Mouse (Mus musculus): ENCODE data around the gene Gm9195. TPM values are rescaled to one million over a fixed set of nuclear protein-coding genes. Genes with fewer than 3 reads are reported as not detected.

Gm9195 gene
- polyA plus RNA-seq (2015; fragmentation: Nextera tagmentation; extraction: Ambion mirVana), result not detected in 2 replicates

DNA sequence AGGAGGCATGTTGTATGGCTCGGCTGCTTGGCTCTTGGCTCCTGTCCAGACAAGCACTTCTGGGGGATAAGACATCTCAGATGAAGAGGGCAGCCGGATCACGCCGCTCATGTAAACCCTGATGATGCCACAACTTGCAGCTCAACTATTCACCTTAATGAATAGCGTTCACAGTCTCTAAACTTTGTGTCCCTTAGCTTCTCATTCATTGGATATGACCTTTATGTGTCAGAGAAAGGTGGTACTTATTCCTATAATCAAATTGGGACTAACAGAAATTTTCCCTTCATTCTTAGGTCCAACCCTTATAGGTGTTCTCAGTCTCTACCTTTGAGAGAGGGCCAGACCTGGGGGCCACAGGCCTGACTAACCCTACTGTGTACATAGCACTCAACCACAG is at the start of gene Gm9195:
Gene Gm9195, minus strand, starts transcription at position 101 of the 400 bp plus-strand sequence.
- Histone ChIP-seq H3K9ac (no peak within 1 kb of the TSS), H3K27me3 (replicated peaks) (peaks cover 5% of the 10 kb centered on the region; the same call in 1 of the 2 replicates), H3K36me3 (no peaks in the 10 kb centered on the region), H3K9me3 (no peaks in the 10 kb centered on the region), H3K4me3 (no peak within 1 kb of the TSS), H3K27ac (replicated peaks) (no peak within 1 kb of the TSS), H3K4me2 (no peak within 1 kb of the TSS), H3K4me1 (no peaks in the 10 kb centered on the region)
- ATAC-seq (ENCODE audit: extremely low read depth, insufficient number of reproducible peaks, low FRiP score, low TSS enrichment), result no peak
- WGBS, result 46% methylated on average over 5 of the region's 5 CpGs

DNA sequence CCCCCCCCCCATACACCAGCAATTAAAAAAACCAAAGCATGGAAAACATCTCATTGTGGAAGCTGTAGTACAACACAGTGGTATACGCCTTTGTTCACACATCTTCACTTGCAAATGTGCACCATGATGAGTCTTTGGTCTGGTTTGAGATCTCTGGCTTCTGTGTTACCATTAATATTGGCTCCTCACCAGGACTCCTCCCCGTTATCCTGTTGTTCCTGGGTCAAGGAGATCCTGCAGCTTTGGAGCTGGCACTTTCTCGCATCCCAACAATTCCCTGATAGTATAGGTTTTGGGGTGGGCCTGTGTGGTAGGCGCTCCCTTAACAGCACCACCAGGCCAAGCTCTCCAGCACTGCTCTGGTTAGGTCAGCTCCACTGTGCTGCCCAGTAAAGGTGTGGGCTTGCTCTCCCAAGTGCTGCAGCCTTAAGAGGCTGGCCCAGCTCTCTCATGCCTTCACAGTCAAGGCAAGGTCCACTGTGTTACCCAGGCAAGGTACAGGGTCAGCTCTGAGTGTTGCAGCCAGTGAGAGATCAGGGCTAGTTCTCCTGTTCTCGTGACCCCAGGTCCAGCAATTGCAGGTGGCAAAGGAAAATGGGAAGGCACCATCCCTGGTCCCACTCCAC is 44.9 kb upstream of the Gm9195 start:
- Histone ChIP-seq H3K4me3 (no peak overlapping the region), H3K36me3 (peaks cover 33% of the 10 kb centered on the region), H3K27me3 (replicated peaks) (peaks cover 30% of the 10 kb centered on the region), H3K27ac (replicated peaks) (no peak overlapping the region), H3K4me1 (peaks cover 13% of the 10 kb centered on the region), H3K9ac (no peak overlapping the region), H3K9me3 (no peaks in the 10 kb centered on the region), H3K4me2 (no peak overlapping the region)
- 83% methylated on average over 5 of the region's 5 CpGs for whole genome bisulfite sequencing
- no peak for ATAC-seq (ENCODE audit: extremely low read depth, insufficient number of reproducible peaks, low FRiP score, low TSS enrichment)

DNA sequence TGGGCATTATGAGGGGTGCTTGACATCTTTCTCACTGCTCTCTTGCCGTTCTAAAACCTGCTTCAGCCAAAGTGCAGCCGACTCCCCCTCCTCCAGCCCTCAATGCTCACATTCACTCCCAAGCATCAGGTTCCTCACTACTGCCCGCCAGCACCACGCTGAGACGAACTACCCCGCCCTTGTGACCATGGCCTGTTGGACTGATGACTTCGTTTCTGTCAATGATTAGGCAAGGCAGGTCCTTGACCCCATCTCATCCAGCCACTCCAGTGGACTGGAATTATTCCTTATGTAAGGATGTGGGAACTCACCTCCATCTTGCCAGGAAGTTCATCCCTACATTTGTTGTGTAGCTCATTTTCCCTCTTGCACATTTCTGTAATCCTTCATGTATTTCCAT is 42.2 kb upstream of the Gm9195 start:
- H3K4me3 ChIP-seq, result no peak overlapping the region
- H3K4me2 ChIP-seq, result no peak overlapping the region
- no peak overlapping the region for H3K27ac ChIP-seq (replicated peaks)
- no peak for ATAC-seq (ENCODE audit: extremely low read depth, insufficient number of reproducible peaks, low FRiP score, low TSS enrichment)
- H3K27me3 ChIP-seq (replicated peaks), result peaks cover 56% of the 10 kb centered on the region
- H3K9ac ChIP-seq, result no peak overlapping the region
- H3K9me3 ChIP-seq, result no peaks in the 10 kb centered on the region
- WGBS, result 71% methylated on average over 7 of the region's 7 CpGs
- peaks cover 7% of the 10 kb centered on the region for H3K36me3 ChIP-seq
- peaks cover 13% of the 10 kb centered on the region for H3K4me1 ChIP-seq

DNA sequence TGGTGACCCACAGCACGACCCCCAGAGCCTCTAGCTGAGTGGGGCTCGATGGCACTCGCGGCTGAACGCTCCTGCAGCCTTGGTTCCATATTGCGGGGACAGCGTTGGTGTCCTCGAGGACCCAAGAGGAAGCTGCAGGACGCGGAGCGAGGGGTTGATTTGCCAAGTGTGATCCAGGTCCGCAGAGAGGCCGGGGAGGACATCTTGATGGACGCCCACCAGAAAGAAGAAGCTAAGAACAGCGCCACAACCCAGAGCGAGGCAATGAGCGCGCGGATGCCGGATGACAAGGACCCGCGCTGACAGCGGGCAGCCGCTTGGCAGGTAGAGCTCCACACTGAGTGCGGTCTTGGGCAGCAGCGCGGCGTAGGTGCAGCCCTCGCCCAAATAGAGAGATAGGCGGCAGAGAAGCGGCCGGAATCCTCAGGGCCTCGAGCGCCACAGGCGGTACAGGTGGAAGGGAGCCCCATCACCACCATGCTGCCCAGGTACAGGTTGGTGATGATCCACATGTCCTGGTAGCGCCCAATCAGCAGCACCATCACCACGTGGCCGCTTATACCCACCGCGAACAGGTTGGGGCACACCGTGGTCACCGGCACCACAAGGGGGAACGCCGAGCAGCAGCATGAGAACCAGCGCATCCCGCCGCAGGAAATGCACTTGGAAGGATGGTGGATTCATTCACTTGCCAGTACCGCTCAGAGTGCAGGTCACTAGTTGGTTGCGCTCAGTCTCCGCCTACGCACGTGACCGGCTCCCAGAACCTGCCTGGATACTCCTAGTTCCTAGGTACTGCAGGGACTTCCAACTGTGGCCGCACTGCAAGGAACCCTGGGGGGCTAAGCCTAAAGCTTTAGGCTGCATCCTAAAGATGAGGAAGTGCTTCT is 40.6 kb upstream of the Gm9195 start:
- Histone ChIP-seq H3K9me3 (no peaks in the 10 kb centered on the region), H3K27ac (replicated peaks) (no peak overlapping the region), H3K4me2 (peak overlapping the region; percentile 92), H3K4me3 (peak overlapping the region; percentile 54), H3K4me1 (peaks cover 13% of the 10 kb centered on the region), H3K36me3 (peaks cover 6% of the 10 kb centered on the region; the same call in 1 of the 2 replicates), H3K9ac (peak overlapping the region; percentile 66), H3K27me3 (replicated peaks) (peaks cover 62% of the 10 kb centered on the region)
- no peak for ATAC-seq (ENCODE audit: extremely low read depth, insufficient number of reproducible peaks, low FRiP score, low TSS enrichment)
- WGBS, result 1% methylated on average over 54 of the region's 54 CpGs

DNA sequence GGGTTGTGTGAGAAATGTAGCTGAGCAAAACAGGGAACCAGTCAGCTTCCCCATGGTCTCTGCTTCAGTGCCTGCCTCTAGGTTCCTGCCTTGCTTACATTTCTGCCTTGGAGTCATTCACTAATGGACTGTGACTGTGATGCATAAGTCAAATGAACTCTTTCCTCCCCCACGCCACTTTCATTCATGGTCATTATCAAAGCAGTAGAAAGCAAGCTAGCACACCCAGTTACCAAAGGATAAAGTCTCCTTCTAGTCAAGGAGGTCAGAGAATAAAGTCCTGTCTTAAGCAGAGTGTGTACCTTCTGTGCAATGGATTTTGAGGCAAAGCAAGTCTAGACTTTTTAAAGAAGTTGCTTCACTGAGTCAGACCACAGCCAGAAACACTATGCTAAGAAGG is 35.5 kb upstream of the Gm9195 start:
- no peak overlapping the region for H3K27ac ChIP-seq (replicated peaks)
- no peak overlapping the region for H3K4me3 ChIP-seq
- peaks cover 5% of the 10 kb centered on the region for H3K4me1 ChIP-seq
- peaks cover 39% of the 10 kb centered on the region for H3K27me3 ChIP-seq (replicated peaks)
- no peak overlapping the region for H3K9ac ChIP-seq
- 65% methylated on average over 1 of the region's 1 CpGs for WGBS
- ATAC-seq (ENCODE audit: extremely low read depth, insufficient number of reproducible peaks, low FRiP score, low TSS enrichment), result no peak
- no peaks in the 10 kb centered on the region for H3K36me3 ChIP-seq
- H3K9me3 ChIP-seq, result no peaks in the 10 kb centered on the region
- no peak overlapping the region for H3K4me2 ChIP-seq

DNA sequence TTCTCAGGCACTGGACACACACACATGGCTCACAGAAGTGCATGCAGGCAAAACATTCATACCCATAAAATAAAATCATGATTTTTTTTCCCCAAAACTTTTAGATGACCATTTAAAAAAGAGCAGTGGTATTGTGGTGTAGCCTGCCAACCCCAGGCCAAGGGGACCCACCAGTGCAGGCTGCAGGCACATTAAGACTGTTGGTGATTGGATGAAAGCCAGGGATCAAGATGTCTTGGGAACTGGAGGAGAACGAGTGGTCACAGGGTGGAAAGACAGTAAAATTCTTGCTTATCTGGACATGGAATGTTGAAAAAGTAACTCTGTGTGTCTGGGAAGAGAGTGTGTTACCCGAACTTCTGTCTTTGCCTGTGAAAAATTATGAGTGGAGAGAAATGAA is 27.9 kb upstream of the Gm9195 start:
- H3K4me3 ChIP-seq, result no peak overlapping the region
- no peaks in the 10 kb centered on the region for H3K4me1 ChIP-seq
- H3K9ac ChIP-seq, result no peak overlapping the region
- 22% methylated on average over 2 of the region's 2 CpGs for WGBS
- H3K27ac ChIP-seq (replicated peaks), result no peak overlapping the region
- no peak overlapping the region for H3K4me2 ChIP-seq
- H3K9me3 ChIP-seq, result no peaks in the 10 kb centered on the region
- H3K27me3 ChIP-seq (replicated peaks), result no peaks in the 10 kb centered on the region
- ATAC-seq (ENCODE audit: extremely low read depth, insufficient number of reproducible peaks, low FRiP score, low TSS enrichment), result no peak
- H3K36me3 ChIP-seq, result no peaks in the 10 kb centered on the region

DNA sequence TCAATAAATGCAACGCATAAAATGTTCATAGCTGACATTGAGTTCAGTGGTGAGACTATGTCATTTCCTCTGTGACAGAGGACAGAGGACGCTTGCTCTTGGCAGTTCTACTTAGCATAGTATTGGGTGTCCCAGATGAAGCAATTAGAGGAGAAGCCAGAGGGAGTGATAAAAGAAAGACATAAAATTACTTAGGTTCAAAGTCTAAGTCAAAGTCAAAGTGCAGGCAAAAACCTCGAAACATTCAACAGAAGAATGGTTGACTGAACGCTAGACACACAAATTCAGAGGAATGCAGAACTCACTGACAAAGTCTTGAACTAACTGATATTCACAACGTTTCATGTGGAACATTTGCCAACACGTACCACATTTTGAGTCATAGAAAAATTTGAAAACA is 27.1 kb upstream of the Gm9195 start:
- H3K4me1 ChIP-seq, result no peaks in the 10 kb centered on the region
- no peak overlapping the region for H3K9ac ChIP-seq
- no peaks in the 10 kb centered on the region for H3K36me3 ChIP-seq
- no peak overlapping the region for H3K27ac ChIP-seq (replicated peaks)
- H3K9me3 ChIP-seq, result no peaks in the 10 kb centered on the region
- no peak overlapping the region for H3K4me2 ChIP-seq
- 70% methylated on average over 6 of the region's 6 CpGs for WGBS
- H3K4me3 ChIP-seq, result no peak overlapping the region
- H3K27me3 ChIP-seq (replicated peaks), result no peaks in the 10 kb centered on the region
- no peak for ATAC-seq (ENCODE audit: extremely low read depth, insufficient number of reproducible peaks, low FRiP score, low TSS enrichment)

DNA sequence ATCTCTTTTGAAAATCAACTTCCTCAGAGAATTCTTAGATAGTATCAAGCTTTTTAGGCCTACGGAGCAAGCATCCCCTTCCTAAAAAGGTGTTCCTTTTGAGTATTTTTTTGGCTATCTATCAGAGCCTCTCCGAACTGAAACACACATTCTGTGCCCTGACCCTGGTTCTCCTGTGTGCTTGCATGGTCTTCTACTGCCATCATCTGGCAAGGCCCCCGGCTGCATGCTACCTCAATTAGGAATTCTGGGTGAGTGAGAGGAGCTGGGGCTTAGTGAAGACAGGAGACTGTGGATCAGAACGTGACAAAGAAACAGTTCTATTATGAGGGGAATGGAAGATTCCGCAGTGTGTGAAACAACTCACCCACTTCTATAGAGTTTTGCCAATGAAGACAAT is 24.7 kb upstream of the Gm9195 start:
- WGBS, result 21% methylated on average over 5 of the region's 5 CpGs
- H3K36me3 ChIP-seq, result no peaks in the 10 kb centered on the region
- no peaks in the 10 kb centered on the region for H3K9me3 ChIP-seq
- H3K9ac ChIP-seq, result no peak overlapping the region
- H3K4me3 ChIP-seq, result no peak overlapping the region
- H3K4me1 ChIP-seq, result no peaks in the 10 kb centered on the region
- H3K27ac ChIP-seq (replicated peaks), result no peak overlapping the region
- H3K27me3 ChIP-seq (replicated peaks), result no peaks in the 10 kb centered on the region
- ATAC-seq (ENCODE audit: extremely low read depth, insufficient number of reproducible peaks, low FRiP score, low TSS enrichment), result no peak
- H3K4me2 ChIP-seq, result peak overlapping the region; percentile 36; the same call in 1 of the 2 replicates

DNA sequence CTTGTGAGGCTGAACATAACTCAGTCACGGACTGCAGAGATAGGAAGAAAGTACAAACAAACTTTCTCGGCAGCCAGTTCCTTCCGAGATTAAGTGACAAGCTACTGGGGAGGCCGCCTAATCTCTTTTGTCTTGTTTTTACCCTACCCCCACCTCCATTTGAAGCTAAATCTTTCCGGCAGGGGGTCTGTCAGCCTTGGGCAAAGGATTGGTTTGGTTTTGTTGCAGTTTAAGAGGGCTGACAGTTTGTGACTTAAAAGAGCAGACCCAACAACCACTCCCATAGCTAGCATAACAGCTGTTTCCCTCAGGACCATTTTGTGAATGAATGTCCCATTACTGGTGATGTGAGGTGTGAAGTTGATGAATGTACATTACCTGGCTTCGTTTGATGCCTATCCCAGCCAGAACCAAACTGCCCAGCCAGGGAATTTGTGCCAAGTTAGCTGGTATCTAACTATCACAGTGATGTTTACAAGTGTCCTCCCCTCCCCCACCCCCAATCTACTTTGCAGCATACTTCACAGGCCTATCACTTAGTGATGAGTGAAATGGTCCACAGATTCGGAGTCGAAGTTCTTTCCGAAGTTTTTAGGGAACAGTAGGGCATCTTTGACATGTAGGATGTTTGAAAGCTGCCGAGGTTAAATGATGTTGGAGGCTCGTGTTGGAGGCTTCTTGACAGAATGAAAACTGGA is 15.2 kb upstream of the Gm9195 start:
- Histone ChIP-seq H3K9me3 (no peaks in the 10 kb centered on the region), H3K4me1 (peaks cover 10% of the 10 kb centered on the region), H3K4me2 (peak overlapping the region; percentile 75), H3K27me3 (replicated peaks) (no peaks in the 10 kb centered on the region; the same call in 1 of the 2 replicates), H3K9ac (peak overlapping the region; percentile 73), H3K27ac (replicated peaks) (no peak overlapping the region), H3K36me3 (no peaks in the 10 kb centered on the region), H3K4me3 (peak overlapping the region; percentile 53)
- ATAC-seq (ENCODE audit: extremely low read depth, insufficient number of reproducible peaks, low FRiP score, low TSS enrichment), result no peak
- WGBS, result 6% methylated on average over 11 of the region's 11 CpGs

DNA sequence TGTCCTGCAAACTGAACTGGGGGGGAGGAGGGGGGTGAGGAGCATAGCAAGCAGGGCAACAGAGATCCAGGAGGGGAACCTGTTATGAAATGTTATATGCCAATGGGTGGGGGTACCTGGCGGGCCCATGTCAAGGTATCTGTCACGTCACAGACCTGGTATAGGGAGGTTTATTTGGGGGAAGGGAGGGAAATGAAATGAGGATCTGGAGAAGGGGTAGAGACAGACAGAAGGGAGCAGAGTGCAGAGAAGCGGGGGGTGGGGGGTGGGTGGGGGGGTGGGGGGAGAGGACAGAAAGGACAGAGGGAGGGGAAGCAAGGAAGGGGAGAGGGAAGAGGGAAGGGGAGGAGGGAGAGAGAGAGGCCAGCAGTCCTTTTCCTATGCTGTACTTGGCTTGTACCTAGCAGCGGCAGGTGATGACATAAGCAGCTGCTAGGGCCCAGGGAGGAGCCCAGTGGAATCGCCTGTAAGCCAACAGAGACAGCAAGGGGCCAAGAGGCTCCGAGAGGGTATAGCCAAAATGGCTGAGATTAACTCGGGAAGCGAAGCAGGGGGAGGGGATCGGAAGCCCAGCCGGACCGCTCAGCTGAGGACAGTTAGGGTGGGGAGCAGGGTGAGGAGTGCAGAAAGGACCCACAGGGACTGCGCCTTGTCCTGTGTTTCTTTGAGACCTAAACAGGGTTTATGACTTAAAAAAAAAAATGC is 14.5 kb upstream of the Gm9195 start:
- Histone ChIP-seq H3K4me1 (peaks cover 10% of the 10 kb centered on the region), H3K4me3 (peak overlapping the region; percentile 53), H3K4me2 (peak overlapping the region; percentile 75), H3K9ac (peak overlapping the region; percentile 73), H3K9me3 (no peaks in the 10 kb centered on the region), H3K27ac (replicated peaks) (no peak overlapping the region), H3K36me3 (no peaks in the 10 kb centered on the region), H3K27me3 (replicated peaks) (no peaks in the 10 kb centered on the region; the same call in 1 of the 2 replicates)
- WGBS, result 12% methylated on average over 12 of the region's 12 CpGs
- no peak for ATAC-seq (ENCODE audit: extremely low read depth, insufficient number of reproducible peaks, low FRiP score, low TSS enrichment)

DNA sequence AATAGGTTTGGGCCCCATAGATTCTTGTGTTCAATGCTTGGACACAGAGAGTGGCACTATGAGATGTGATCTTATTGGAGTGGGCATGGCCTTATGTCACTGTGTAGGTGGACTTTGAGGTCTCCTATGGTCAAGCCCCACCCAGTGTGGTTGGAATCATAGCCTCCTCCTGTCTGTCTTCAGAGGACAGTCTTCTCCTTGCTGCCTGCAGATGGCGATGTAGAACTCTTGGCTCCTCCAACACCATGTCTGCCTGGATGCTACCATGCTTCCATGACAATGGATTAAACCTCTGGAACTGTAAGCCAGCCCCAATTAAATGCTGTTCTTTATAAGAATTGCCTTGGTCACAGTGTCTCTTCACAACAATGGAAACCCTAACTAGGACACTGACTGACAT is 13.3 kb upstream of the Gm9195 start:
- Histone ChIP-seq H3K4me2 (no peak overlapping the region), H3K9me3 (no peaks in the 10 kb centered on the region), H3K36me3 (no peaks in the 10 kb centered on the region), H3K4me1 (peaks cover 10% of the 10 kb centered on the region), H3K27me3 (replicated peaks) (no peaks in the 10 kb centered on the region; the same call in 1 of the 2 replicates), H3K9ac (no peak overlapping the region), H3K27ac (replicated peaks) (no peak overlapping the region), H3K4me3 (no peak overlapping the region)
- 81% methylated on average over 1 of the region's 1 CpGs for WGBS
- ATAC-seq (ENCODE audit: extremely low read depth, insufficient number of reproducible peaks, low FRiP score, low TSS enrichment), result no peak
